Mouse (Mus musculus): ENCODE data around the gene 1700019N19Rik. TPM values are rescaled to one million over a fixed set of nuclear protein-coding genes. Genes with fewer than 3 reads are reported as not detected.
A peak's percentile ranks its signal among the peaks of the same experiment; 100 is the strongest.

Gene 1700019N19Rik
- total RNA-seq (2022), result not detected

DNA sequence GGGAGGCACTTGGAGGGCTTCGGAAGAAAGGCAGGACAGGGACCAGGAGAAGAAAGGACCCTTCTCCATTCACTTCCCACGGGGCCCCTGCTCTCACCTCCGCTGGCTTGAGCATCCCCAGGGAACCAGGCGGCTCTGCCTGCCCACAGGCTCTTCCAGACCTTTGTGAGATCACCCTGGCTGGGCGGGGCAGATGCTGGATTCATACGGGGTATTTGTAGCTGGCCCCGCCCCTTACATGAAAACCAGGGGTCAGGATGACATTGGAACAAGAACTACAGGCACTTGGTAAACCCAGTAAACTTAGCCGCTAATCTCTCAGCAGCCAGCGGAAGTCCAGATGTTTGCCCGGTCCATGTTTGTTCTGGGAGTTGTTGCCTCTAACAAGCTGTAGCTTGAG lies at the start of gene 1700019N19Rik:
1700019N19Rik (minus strand) TSS at position 178 of the 400 bp plus-strand sequence.
- DNase-seq (ENCODE audit: low spot score), result no peak

DNA sequence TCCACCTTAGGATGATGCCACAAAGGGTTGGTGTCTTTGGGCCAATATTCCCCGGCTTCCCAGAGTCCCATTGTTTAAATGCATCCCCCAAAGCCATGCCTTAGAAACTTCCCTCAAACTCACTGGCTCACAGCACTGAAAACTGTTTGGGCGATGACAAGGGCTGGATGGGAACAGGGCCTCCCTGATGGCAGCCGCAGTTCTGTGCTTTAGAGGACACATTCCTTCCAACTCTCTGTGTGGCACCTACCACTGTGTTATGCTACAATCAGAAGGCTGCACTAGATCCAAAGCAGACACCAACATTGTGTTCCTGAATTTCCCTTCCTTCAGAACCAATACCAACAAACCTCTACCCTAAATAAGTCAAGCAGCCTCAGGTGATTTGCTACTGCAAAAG lies 49.3 kb upstream of the 1700019N19Rik start:
- DNase-seq (ENCODE audit: low spot score), result no peak

DNA sequence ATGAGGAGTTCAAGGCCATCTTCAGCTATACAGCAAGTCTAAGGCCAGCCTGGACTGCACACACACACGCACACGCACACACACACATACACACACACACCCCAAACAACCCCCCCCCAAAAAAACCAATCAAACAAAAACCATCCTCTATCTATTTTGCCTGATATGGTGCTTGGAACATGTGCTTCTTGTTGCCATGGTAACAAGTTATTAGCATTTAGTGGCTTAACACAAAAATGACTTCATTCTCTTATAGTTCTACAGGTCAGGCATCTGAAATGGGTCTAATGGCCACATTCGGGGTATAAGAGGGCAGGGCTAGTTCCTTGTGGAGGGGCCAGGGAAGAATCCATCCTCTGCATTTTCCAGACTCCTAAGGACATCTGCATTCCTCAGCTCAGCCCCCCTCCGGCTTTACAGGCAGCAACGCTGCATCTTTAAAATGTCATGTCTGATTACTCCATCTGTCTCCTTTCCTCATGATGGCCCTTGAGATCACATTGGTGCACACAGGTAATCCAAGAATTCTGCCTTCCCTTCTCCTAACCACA lies 46.5 kb upstream of the 1700019N19Rik start:
- DNase-seq (ENCODE audit: low spot score), result no peak

DNA sequence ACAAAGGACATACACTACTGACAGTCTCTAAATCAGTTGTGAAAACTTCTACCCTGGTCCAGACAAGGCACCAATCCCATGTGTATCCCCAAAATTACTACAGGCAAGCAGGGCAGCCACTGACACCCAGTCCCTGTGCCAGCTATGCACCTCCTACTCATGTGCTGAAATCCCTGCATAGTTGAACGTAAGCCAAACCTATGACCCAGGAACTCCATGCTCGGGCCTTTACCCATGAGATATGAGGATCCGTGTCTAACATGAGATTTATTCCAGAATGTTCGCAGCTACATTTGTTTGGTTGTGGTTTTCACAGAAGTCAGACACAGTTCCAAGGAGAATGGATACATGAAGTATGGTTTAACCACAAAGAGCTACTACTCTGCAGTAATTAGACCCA lies 45.5 kb upstream of the 1700019N19Rik start:
- DNase-seq (ENCODE audit: low spot score), result no peak

DNA sequence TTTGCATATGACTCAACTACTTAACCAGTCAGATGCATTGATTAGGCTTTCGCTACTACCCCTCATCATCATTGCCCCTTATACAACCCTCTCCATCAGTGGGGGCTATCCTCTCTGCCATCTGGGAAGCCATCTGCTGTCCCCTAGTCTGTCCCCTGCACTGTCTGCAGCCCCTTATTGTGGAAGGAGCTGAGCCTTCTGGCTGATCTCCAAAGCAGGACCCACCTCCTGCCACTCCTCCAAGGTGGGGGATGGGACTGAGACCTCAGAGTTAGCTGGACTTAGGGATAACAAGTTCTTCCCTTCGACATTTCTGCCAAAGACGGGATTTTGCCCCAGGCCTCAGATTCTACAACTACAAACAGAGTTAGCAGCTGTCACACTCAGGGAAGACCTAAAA lies 45.1 kb upstream of the 1700019N19Rik start:
- no peak for DNase-seq (ENCODE audit: low spot score)

DNA sequence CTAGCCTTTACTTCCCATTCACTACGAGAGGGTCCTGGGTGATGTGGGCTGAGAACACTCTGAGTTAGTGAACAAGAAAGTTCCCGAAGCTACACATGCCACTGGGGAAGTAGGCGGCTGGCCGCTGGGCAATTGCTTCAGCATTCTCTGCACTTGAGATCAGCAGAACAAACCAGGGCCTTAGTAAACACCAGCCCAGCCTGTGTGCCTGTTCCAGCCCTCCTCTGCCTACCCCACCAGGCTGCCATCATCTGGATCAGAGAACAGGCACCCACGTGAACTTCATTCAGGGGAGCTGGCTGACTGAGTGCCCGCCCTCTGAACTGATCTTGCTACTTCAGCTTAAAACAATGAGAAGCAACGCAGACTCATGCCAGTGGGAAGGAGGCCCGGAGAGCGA lies 44.4 kb upstream of the 1700019N19Rik start:
- DNase-seq (ENCODE audit: low spot score), result no peak

DNA sequence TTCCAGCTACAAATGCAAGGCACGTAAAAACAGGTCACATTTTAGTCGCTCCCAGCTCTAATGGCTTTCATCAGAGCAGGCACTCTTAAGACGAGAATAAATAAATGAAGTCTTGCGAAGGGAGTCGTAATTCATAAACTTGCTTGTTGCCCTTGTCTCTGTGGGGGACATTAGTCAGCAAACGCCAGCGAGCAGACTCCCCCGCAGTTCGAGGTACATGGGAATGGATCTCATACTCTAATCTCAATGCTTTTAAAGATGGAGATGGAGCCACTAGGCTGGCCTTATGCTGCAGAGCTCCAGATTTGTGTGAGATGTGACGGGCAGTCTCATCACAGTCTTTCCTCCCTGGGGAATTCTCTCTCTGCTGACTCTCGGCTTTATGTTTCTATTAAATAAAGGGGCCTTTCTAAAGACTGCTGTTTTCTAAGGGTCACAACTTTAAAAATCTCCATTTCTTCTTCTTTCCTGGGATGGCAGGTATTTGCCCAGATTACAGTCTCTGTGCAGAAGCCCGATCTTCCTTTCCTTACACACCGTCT lies 39.4 kb upstream of the 1700019N19Rik start:
- no peak for DNase-seq (ENCODE audit: low spot score)

DNA sequence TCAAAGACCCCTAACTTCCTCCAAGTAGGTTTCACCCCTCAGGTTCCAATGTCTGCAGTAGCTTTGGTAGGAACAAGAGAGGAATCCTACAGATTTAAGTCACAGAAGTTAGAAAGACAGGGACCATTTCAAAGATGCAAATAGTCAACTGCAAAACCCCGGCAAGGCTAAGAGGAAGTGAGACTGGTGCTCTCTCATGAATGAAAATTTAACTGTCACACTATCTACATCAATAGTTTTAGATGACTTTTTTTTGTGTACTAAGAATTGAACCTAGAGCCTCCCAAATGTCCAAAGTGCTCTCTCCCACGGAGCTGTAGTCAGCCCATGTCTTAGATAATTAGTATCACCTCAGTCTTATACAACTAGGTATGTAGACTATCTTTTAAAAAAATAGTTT lies 38.7 kb upstream of the 1700019N19Rik start:
- DNase-seq (ENCODE audit: low spot score), result no peak

DNA sequence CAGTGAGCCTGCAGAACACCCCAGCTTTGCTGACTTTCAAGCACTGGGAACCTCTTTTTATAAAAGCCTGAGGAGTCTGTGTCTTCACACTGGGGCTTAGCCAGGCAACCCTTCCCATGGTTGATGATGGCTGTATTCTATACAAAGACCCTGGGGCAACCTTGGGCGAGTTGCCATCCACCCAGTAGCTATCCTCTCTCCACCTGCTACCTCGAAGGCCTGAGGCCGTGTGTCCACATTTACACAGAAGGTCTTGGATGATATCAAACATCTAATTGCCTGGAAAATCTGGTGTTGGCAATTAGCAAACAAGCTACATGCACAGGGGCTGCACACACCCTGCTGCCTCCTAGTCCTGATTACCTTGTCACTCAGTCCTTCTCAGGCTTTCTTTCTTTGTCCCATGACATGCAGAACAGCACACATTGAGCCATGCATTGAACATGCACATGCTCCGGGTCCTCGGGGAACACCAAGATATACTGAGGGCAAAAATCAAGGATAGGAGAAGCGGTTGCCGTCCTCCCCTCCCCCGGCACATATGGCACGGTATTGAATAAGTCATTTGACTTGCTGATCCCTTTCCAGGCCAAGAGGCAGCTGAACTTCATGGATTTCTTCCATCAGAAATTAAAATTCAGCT lies 37.1 kb upstream of the 1700019N19Rik start:
- DNase-seq (ENCODE audit: low spot score), result no peak

DNA sequence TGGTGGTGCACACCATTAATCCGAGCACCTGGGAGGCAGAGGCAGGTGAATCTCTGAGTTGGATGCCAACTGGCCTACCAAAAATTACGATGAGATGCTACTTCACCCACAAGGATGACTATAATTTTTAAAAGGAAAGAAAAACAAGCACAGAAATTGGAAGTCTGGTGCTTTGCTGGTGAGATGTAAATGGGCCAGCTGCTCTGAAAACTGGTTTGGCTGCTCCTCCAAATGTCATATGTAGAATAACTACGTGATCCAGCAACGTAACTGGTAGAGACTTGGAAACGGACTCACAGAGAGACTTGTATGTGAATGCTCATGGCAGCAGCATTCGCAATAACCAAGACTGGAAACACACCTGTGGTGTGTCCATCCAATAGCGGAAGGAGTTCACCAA lies 35.9 kb upstream of the 1700019N19Rik start:
- no peak for DNase-seq (ENCODE audit: low spot score)

DNA sequence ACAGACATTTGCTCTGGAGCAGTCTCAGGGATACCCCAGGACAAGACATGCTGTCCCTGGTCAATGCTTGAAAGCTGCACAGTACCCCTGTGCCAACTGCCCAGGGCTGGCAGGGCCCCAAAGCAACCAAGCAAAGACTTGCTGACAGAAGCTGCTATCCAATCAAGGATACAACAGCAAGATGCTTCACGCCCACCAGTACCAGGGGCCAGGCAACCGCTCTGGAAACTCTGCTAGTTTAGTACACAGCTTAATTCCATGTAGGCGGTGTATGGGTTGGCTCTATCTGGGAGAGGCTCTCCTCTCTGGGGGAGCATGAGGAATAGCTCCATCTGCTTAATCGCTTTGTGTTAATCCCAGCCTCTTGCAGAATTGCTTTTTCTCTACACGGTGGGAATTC lies 35.3 kb upstream of the 1700019N19Rik start:
- DNase-seq (ENCODE audit: low spot score), result no peak

DNA sequence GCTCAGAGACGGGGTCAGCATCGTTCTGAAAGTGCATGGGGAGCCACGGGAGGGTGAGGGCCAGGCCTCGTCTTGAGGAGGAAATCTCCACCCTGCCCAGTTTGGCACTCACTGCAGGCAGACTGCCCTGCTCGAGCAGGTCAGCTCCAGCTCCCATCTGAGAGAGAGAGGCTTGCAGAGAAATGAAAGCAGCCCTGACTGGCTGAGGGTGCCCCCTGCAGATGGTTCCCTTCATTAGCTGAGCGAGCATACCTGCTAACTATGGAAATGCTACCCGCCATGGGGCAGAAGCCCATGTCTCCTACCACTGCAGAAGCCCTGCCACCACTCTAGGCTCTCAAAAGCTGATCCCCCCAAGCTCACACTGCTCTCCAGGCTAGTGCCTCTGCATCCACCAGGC lies 33.4 kb upstream of the 1700019N19Rik start:
- no peak for DNase-seq (ENCODE audit: low spot score)

DNA sequence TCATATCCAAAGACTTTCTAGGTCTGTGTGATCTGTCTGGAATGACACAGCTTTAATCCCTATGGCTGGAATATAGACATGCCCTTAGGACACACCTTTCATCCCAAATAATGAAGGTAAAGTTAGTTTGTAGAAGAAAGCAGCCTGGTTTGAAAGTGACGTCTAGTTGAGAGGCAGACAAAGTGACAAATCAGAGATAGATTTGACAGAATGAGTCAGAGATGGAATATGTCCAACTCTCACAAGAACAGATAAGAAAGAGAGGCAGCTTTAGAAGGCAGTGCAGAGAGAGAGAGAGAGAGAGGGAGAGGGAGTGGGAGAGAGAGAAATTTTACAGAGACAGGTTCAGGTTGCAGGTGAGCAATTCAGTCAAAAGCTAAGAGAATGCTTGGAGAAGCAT lies 30.1 kb upstream of the 1700019N19Rik start:
- no peak for DNase-seq (ENCODE audit: low spot score)

DNA sequence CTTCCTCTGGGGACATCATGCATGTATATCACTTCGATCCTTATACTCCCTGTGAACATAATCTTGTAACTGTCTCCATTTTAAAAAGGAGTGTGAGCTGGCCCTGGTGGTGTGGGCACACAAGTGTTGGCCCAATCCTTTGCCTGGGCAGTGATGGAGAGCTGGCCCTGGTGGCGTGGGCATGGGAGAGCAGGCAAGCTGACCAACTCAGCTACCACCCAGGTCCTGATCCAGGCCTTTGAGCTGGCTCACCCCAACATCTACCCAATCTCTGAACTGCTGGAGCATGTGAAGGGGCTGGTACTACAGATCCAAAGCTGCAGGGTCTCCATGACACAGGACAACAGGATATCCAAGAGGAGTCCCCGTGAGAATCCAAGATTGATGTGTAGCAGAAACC lies 29.0 kb upstream of the 1700019N19Rik start:
- DNase-seq (ENCODE audit: low spot score), result no peak

DNA sequence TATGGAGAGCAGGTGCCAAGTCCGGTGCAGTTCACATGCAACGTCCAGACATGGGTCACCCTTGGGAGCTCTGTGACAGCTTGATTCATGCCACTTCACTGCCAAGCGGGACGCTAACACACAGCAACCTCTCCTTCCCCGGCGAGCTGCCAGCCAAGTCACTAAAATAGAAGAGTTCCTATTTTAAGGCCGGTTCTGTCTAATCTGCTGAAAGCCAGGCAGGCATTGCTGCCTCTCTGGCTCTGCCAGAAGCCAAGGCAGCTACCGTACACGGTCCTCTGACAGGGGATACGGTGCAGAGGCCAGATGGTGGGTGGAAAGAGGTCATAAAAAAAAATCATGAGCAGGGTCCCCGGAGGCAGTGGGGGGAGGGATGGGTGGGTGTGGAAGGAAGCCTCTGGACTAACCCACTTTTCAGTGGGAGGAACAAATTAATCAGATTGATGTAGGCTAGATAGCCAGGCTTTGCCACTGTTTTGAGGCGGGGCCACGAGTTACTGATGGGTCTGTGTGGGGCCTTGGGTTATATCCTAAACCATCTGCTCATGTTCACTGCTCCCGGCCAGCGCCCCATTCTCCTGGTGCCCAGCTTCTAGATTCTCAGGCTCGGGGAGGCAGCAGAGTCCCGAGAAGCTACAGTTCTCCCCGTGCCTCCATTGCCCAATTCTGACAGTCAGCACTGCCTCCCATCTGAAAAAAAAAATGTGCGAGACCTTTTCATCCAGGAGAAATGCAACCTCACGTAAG lies 28.4 kb upstream of the 1700019N19Rik start:
- peak; percentile 84 for DNase-seq (ENCODE audit: low spot score)

DNA sequence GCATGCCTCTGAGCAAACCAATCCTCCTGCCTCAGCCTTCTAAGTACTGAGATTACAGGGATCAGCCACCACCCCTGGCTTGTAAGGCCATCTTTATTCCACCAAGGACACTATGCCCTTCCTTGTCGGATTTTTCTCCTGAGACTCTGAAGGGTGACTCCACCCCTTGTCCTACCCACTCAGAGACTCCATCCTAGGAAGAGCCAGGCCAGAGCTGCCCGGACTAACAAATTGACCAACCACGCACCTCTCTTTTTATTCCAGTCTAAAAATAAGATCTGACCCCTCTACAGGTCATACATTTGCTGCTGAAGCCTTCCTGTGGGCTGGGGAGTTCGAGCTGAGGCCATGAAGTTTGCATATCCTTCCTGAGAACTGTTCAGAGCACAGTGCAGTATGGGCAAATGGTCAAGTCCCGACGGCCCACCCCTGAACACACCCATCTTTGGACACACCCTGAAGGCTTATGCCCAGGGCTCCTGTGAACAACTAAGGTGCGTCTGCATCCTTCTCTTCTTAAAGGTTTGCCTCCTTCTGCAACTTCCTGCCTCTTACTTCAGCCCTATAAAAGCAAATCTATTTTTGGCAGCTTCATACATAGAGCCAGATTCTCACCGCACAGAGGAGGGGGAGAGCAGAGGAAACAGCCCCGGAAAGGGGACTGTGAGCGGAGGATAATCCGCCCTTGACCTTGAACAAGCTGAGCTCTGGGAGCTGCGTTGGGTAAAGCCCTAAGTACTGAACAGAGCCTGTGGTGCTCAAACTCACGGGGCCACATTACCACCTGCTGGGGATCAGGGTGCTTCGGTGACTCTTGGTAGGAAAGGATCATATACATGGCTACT lies 24.5 kb upstream of the 1700019N19Rik start:
- no peak for DNase-seq (ENCODE audit: low spot score)

DNA sequence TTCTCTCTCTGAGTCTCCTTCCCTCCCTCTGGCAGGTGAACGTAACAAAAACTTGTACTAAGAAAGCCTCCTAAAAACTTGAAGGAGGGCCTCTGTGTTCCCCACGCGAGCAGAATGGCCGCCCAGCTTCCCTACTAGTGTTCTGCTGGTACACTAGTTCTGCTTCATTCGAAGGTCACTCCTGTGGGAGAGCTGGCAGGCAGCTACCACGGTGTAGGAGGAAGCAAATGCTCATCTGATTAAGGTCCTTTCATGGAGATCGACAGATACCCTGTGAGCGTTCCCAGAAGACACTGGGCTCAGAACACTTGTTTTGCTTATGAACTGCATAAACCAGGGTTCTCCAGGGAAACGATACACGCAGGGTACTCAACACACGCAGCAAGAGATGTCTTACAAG lies 23.1 kb upstream of the 1700019N19Rik start:
- no peak for DNase-seq (ENCODE audit: low spot score)

DNA sequence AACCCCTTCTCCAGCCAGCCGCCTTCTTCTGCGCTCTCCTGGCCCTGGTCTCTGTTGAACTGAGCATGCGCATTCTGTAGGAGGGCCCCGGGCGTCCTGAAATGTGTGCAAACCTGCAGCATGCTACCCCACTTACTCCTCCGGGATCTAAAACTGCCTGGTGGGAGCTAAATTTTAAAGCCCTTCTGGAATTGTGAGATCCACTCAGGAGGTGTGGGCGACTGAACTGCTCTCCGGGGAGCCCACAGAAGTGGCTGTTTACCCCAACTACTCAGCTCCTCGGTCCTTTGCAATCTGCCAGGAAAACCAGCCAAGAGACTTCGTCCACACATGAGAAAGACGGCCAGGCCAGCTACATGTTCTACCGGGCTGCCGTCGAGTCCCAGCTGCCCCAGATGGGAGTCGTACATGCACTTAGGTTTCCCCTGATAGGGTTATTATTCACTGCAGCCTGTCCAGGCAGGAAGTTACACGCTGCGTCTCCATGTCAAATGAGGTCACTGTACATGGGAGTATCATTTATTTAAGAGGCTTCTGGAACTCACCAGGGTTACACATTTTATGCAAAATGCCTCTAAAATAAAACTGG lies 22.3 kb upstream of the 1700019N19Rik start:
- peak; percentile 67 for DNase-seq (ENCODE audit: low spot score)

DNA sequence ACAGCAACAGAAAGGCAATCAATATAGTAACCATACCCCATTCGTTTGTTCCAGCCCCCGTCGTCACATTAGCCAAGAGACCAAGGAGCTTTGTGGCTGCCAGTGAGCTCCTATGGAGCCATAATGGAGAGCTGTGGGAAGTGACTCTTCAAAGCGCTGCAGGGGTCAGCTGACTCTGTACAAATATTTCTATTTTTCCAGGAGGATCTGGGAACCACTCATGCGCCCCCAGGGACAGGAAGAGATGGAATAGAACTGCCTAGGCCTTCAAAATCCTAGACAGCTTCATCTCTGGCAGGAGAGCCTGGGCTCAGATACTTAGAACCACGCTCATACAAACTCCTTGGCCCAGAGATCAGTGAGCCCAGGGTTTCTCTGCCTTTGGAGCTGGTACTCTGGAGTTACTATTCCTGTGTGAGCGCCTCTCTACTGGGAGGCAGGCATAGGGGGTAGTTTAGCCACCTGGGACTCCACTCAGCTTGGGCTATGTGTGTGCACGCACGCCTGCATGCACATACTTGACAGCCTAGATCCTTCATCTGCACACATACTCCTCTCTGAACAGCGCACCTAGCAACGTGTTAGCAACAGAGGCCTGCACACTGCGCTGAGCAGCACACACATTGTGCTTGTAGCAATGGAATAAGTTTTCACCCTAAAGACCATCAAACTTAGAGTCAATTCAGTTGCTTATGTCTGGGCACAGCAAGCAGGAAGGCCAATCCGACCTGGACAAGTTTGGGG lies 21.1 kb upstream of the 1700019N19Rik start:
- no peak for DNase-seq (ENCODE audit: low spot score)

DNA sequence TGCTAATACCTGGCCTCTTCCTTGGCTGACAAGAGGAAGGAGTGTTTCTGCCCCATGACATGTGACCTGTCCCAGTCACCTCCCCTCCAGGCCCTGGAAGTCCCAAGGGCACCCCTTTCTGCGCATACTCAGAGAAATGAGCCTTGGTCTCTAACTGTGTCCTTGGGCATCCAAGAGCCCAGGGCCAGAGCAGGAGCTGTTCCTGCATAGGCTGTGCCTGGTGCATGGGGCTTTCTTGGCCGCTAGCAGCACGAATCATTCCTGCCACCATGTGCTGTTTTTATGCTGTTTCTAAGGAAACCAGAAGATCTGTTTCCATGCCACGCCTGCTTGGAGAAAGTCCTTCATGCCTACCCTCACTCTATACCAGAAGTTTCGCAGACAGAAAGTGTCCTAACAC lies 16.3 kb upstream of the 1700019N19Rik start:
- DNase-seq (ENCODE audit: low spot score), result no peak

DNA sequence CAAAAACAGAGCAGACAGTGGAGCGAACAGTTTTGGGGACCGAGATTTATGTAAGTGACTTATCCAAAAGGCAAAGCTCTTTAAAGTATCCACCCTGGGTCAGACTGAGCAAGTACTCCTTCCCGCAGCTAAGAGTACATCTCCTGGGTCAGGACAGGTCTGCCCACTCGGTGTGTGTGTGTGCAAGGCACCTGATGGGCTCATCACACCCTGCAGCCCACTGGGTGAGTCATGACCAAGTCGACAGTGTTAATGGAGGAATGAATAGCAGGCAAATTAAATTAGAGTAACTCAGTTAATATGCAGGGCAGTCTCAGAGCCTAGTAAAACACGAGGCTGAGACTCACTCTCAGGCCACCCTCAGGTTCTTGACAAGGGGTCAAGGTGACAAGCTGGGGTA lies 14.6 kb upstream of the 1700019N19Rik start:
- DNase-seq (ENCODE audit: low spot score), result no peak
